Mouse (Mus musculus): ENCODE measurements around the gene Ghdc.

GRCm38 (mm10) chr11:100752294-100752693 lies 18.5 kb downstream of the Ghdc start:
- TF ChIP-seq CTCF (IDR thresholded peaks at IDR 0.05; ENCODE audit: extremely low read depth, insufficient read length, insufficient replicate concordance, low read depth, low read length) (no peak), POLR2A (IDR thresholded peaks at IDR 0.05; ENCODE audit: low read depth, low read length) (no peak)

All from small intestine, adult 2 months (tissue).